Comparison of ENCODE assay signal across 26 mouse cellular contexts in genomic region chr13:55124903-55125302, GRCm38 (mm10). TPM values are rescaled to one million over a fixed set of nuclear protein-coding genes. Genes with fewer than 3 reads are reported as not detected.
DNase-seq lines count a peak whose midpoint lies in the region; ATAC-seq lines count a peak whose summit lies in the region.
"Had no signal": no experiment of that assay in that cellular context is flagged by ENCODE, and none has a peak within 500 bp of the region (broad histone marks: within the 10 kb centered on the region; RNA-seq: fewer than 3 reads in every experiment).

No protein-coding gene starts in this region.

- ATAC-seq in common myeloid progenitor, adult 5-6 weeks (replicated peaks; ENCODE audit: low read depth, poor library complexity, severe bottlenecking) = peak; percentile 82
- ATAC-seq in megakaryocyte, adult 5-6 weeks (ENCODE audit: poor library complexity, severe bottlenecking) = peak; percentile 95
- no peak for ATAC-seq in inflammation-experienced regulatory T-cells, adult 6 months
- no peak for ATAC-seq in forebrain, embryonic 16.5 days
- ATAC-seq: forebrain, embryonic 15.5 days; intestine, embryonic 16.5 days had no signal

- H3K27ac ChIP-seq in forebrain, embryonic 16.5 days (ENCODE audit: low read length) = no peak overlapping the region
- H3K27ac ChIP-seq: embryonic facial prominence, embryonic 12.5 days; forebrain, embryonic 15.5 days; heart, adult 2 months; hindbrain, embryonic 15.5 days had no signal

- no peaks in the 10 kb centered on the region for H3K27me3 ChIP-seq in splenic B cell, adult 2 months (ENCODE audit: control insufficient read depth, insufficient read depth, low read length, poor library complexity, severe bottlenecking)
- H3K27me3 ChIP-seq in forebrain, embryonic 16.5 days (replicated peaks; ENCODE audit: control insufficient read depth, insufficient read depth, low read length) = no peaks in the 10 kb centered on the region
- H3K27me3 ChIP-seq: embryonic facial prominence, embryonic 12.5 days; forebrain, embryonic 15.5 days; heart, embryonic 12.5 days; hindbrain, embryonic 15.5 days had no signal

- no peak overlapping the region for H3K4me2 ChIP-seq in forebrain, embryonic 16.5 days (ENCODE audit: low read length)
- H3K4me2 ChIP-seq: embryonic facial prominence, embryonic 12.5 days; forebrain, embryonic 15.5 days; heart, embryonic 12.5 days; hindbrain, embryonic 15.5 days had no signal

- DNase-seq in A20 (ENCODE audit: low read depth, low spot score) = peak; percentile 77
- peak; percentile 57 for DNase-seq in splenic B cell, adult 2 months (ENCODE audit: low read depth, low spot score)
- DNase-seq in cerebellum, adult 9-11 months = no peak
- DNase-seq: adrenal gland, adult 2 months; adrenal gland, postnatal 25 days; B cell, adult 2 months; cerebellum, adult 18-20 months; cerebellum, postnatal 10 days; embryo, embryonic 11 days; gastrocnemius, postnatal 10 days; heart, adult 2 months had no signal

- no peaks in the 10 kb centered on the region for H3K4me1 ChIP-seq in forebrain, embryonic 16.5 days (replicated peaks; ENCODE audit: control insufficient read depth, insufficient read depth, low read length)
- H3K4me1 ChIP-seq: embryonic facial prominence, embryonic 12.5 days; forebrain, embryonic 15.5 days; heart, embryonic 12.5 days; hindbrain, embryonic 15.5 days had no signal

- H3K9me3 ChIP-seq in forebrain, embryonic 16.5 days (ENCODE audit: control insufficient read depth, low read length) = no peaks in the 10 kb centered on the region
- H3K9me3 ChIP-seq: embryonic facial prominence, embryonic 12.5 days; forebrain, embryonic 15.5 days; heart, embryonic 12.5 days; hindbrain, embryonic 15.5 days had no signal

- H3K9ac ChIP-seq in forebrain, embryonic 16.5 days (replicated peaks; ENCODE audit: low read depth, low read length) = no peak overlapping the region
- H3K9ac ChIP-seq: embryonic facial prominence, embryonic 12.5 days; forebrain, embryonic 15.5 days; heart, embryonic 12.5 days; hindbrain, embryonic 15.5 days had no signal

- H3K4me3 ChIP-seq in forebrain, embryonic 16.5 days (replicated peaks; ENCODE audit: low read length) = no peak overlapping the region
- H3K4me3 ChIP-seq: embryonic facial prominence, embryonic 12.5 days; forebrain, embryonic 15.5 days; heart, adult 2 months; heart, embryonic 12.5 days; hindbrain, embryonic 15.5 days had no signal

- WGBS in forebrain, embryonic 16.5 days = 91% methylated on average over 6 of the region's 6 CpGs

- peaks cover 14% of the 10 kb centered on the region for H3K36me3 ChIP-seq in splenic B cell, adult 2 months (ENCODE audit: control insufficient read depth, insufficient read depth, low read length, poor library complexity, severe bottlenecking)
- peaks cover 10% of the 10 kb centered on the region for H3K36me3 ChIP-seq in forebrain, embryonic 16.5 days (ENCODE audit: control insufficient read depth, insufficient read depth)

RNA-seq across cellular contexts. Expression of gene Gm17617, which starts 8.4 kb away (rescaled TPM):
- not detected in 2 replicates for total RNA-seq in common myeloid progenitor, adult 5-6 weeks (2017)
- not detected in 2 replicates for total RNA-seq in megakaryocyte, adult 5-6 weeks (2015)
- total RNA-seq in megakaryocyte, adult 5-6 weeks (2017) = not detected in 2 replicates
- polyA plus RNA-seq in inflammation-experienced regulatory T-cells, adult 6 months (2017; shearing (Covaris generic)) = not detected
- polyA plus RNA-seq in forebrain, embryonic 16.5 days (2015; fragmentation: Nextera tagmentation; extraction: Ambion mirVana) = not detected in 2 replicates
- total RNA-seq: adrenal gland, adult 2 months; adrenal gland, postnatal 25 days; gastrocnemius, postnatal 10 days; gastrocnemius, postnatal 4 days; heart, adult 2 months; heart, postnatal 25 days had no signal
- polyA plus RNA-seq: adrenal gland, adult 2 months; embryonic facial prominence, embryonic 12.5 days; forebrain, embryonic 11.5 days; forebrain, embryonic 15.5 days; frontal cortex, adult 2 months; heart, adult 2 months; heart, embryonic 12.5 days; heart, embryonic 16.5 days; hindbrain, embryonic 11.5 days; hindbrain, embryonic 15.5 days; intestine, embryonic 16.5 days had no signal

RNA-seq across cellular contexts. Expression of gene Zfp346, which starts 19.8 kb away (rescaled TPM):
- 13.2 and 14.7 TPM in 2 replicates for total RNA-seq in common myeloid progenitor, adult 5-6 weeks (2017)
- 8.0 and 12.3 TPM in 2 replicates for total RNA-seq in megakaryocyte, adult 5-6 weeks (2015)
- 6.6 and 8.2 TPM in 2 replicates for total RNA-seq in megakaryocyte, adult 5-6 weeks (2017)
- 10 to 100 TPM; 13.6 to 25.9 (median 17.6) TPM for polyA plus RNA-seq in inflammation-experienced regulatory T-cells, adult 6 months (2017; shearing (Covaris generic))
- polyA plus RNA-seq in forebrain, embryonic 16.5 days (2015; fragmentation: Nextera tagmentation; extraction: Ambion mirVana) = 22.7 and 26.3 TPM in 2 replicates

RNA-seq across cellular contexts. Expression of gene Uimc1, which starts 24.8 kb away (rescaled TPM):
- 57.7 and 74.5 TPM in 2 replicates for total RNA-seq in common myeloid progenitor, adult 5-6 weeks (2017)
- total RNA-seq in megakaryocyte, adult 5-6 weeks (2015) = 54.5 and 58.7 TPM in 2 replicates
- total RNA-seq in megakaryocyte, adult 5-6 weeks (2017) = 69.5 and 85.7 TPM in 2 replicates
- polyA plus RNA-seq in inflammation-experienced regulatory T-cells, adult 6 months (2017; shearing (Covaris generic)) = 100 to 1,000 TPM in 1 of 3 experiments, 10 to 100 TPM in 2; 67.9 to 101 (median 96.7) TPM
- 25.7 and 26.2 TPM in 2 replicates for polyA plus RNA-seq in forebrain, embryonic 16.5 days (2015; fragmentation: Nextera tagmentation; extraction: Ambion mirVana)

RNA-seq across cellular contexts. Expression of gene Fgfr4, which starts 27.5 kb away (rescaled TPM):
- total RNA-seq in common myeloid progenitor, adult 5-6 weeks (2017) = not detected in 2 replicates
- total RNA-seq in megakaryocyte, adult 5-6 weeks (2015) = not detected in 2 replicates
- not detected in 2 replicates for total RNA-seq in megakaryocyte, adult 5-6 weeks (2017)
- polyA plus RNA-seq in inflammation-experienced regulatory T-cells, adult 6 months (2017; shearing (Covaris generic)) = not detected
- 0.67 and 1.4 TPM in 2 replicates for polyA plus RNA-seq in forebrain, embryonic 16.5 days (2015; fragmentation: Nextera tagmentation; extraction: Ambion mirVana)

Comparison
In these comparisons a context has a peak if more than half of its experiments do, and no peak if none do; other contexts are left out.
1. ATAC-seq: peak in common myeloid progenitor, adult 5-6 weeks (single experiment) and megakaryocyte, adult 5-6 weeks (single experiment); none in inflammation-experienced regulatory T-cells, adult 6 months (single experiment) and forebrain, embryonic 16.5 days (single experiment).